Comparison of ENCODE assay signal across 9 mouse cellular contexts in genomic region chr7:28825686-28826401, GRCm38 (mm10). TPM values are rescaled to one million over a fixed set of nuclear protein-coding genes. Genes with fewer than 3 reads are reported as not detected.
DNase-seq lines count a peak whose midpoint lies in the region; ATAC-seq lines count a peak whose summit lies in the region.
"Had no signal": no experiment of that assay in that cellular context is flagged by ENCODE, and none has a peak within 500 bp of the region (broad histone marks: within the 10 kb centered on the region; RNA-seq: fewer than 3 reads in every experiment).

No protein-coding gene starts in this region.

- WGBS in heart, embryonic 11.5 days (ENCODE audit: insufficient replicate concordance) = 45% methylated on average over 11 of the region's 11 CpGs

- no peaks in the 10 kb centered on the region for H3K27me3 ChIP-seq in heart, embryonic 11.5 days (ENCODE audit: control insufficient read depth, insufficient read depth, low read length)

- H3K9me3 ChIP-seq in heart, embryonic 11.5 days (replicated peaks; ENCODE audit: control insufficient read depth, low read length) = no peaks in the 10 kb centered on the region

- peak; percentile 51 for DNase-seq in cerebellum, adult 9-11 months
- no peak for DNase-seq in cerebellum, postnatal 4 days (ENCODE audit: low spot score in 2 of 2)
- peak; percentile 56 for DNase-seq in adipocyte (ENCODE audit: low spot score)
- peak; percentile 61 for DNase-seq in kidney, postnatal 10 days
- DNase-seq in thymus, postnatal 4 days = peak; percentile 73
- no peak for DNase-seq in layer of hippocampus, postnatal 10 days (ENCODE audit: low spot score in 2 of 2)

- peak overlapping the region; percentile 71 for H3K9ac ChIP-seq in heart, embryonic 11.5 days (ENCODE audit: low read depth, low read length)

- ATAC-seq in heart, embryonic 11.5 days (replicated peaks; ENCODE audit: insufficient number of reproducible peaks, low FRiP score, low TSS enrichment) = no peak
- ATAC-seq in megakaryocyte-erythroid progenitor cell, adult 5-6 weeks (replicated peaks; ENCODE audit: low FRiP score, low TSS enrichment, poor library complexity, severe bottlenecking) = 0 out of 2 replicates have a peak, but pooled peaks have one; percentile 15

- peaks cover 25% of the 10 kb centered on the region for H3K36me3 ChIP-seq in heart, embryonic 11.5 days (ENCODE audit: control insufficient read depth, insufficient read depth, low read length)

- peaks cover 10% of the 10 kb centered on the region for H3K4me1 ChIP-seq in heart, embryonic 11.5 days (ENCODE audit: control insufficient read depth, insufficient read depth, low read length)

- peak overlapping the region; percentile 45 for H3K4me3 ChIP-seq in heart, embryonic 11.5 days (ENCODE audit: low read depth, low read length)

- H3K27ac ChIP-seq in heart, embryonic 11.5 days (ENCODE audit: low read depth, low read length) = peak overlapping the region; percentile 88

- H3K4me2 ChIP-seq in heart, embryonic 11.5 days = peak overlapping the region; percentile 65

RNA-seq across cellular contexts. Expression of gene Ech1, which starts 0.8 kb away (rescaled TPM):
- polyA plus RNA-seq in heart, embryonic 11.5 days (2014; fragmentation: Nextera tagmentation; extraction: Ambion mirVana) = 139 and 149 TPM in 2 replicates
- total RNA-seq in megakaryocyte-erythroid progenitor cell, adult 5-6 weeks (2014; fragmentation: Nextera tagmentation) = 119 and 130 TPM in 2 replicates
- 85.5 and 95.0 TPM in 2 replicates for total RNA-seq in megakaryocyte-erythroid progenitor cell, adult 5-6 weeks (2017)
- 10 to 100 TPM; 49.1 to 50.8 TPM for total RNA-seq in layer of hippocampus, postnatal 10 days (2021)

RNA-seq across cellular contexts. Expression of gene Lgals4, which starts 7.8 kb away (rescaled TPM):
- 2.2 and 3.9 TPM in 2 replicates for polyA plus RNA-seq in heart, embryonic 11.5 days (2014; fragmentation: Nextera tagmentation; extraction: Ambion mirVana)
- total RNA-seq in megakaryocyte-erythroid progenitor cell, adult 5-6 weeks (2014; fragmentation: Nextera tagmentation) = 8.7 and 23.2 TPM in 2 replicates
- 2.6 and 3.8 TPM in 2 replicates for total RNA-seq in megakaryocyte-erythroid progenitor cell, adult 5-6 weeks (2017)
- 1 to 10 TPM; 2.1 to 2.7 TPM for total RNA-seq in layer of hippocampus, postnatal 10 days (2021)

RNA-seq across cellular contexts. Expression of gene Hnrnpl, which starts 17.5 kb away (rescaled TPM):
- polyA plus RNA-seq in heart, embryonic 11.5 days (2014; fragmentation: Nextera tagmentation; extraction: Ambion mirVana) = 210 and 212 TPM in 2 replicates
- total RNA-seq in megakaryocyte-erythroid progenitor cell, adult 5-6 weeks (2014; fragmentation: Nextera tagmentation) = 437 and 487 TPM in 2 replicates
- total RNA-seq in megakaryocyte-erythroid progenitor cell, adult 5-6 weeks (2017) = 350 and 619 TPM in 2 replicates
- total RNA-seq in layer of hippocampus, postnatal 10 days (2021) = 100 to 1,000 TPM; 441 to 521 TPM

RNA-seq across cellular contexts. Expression of gene Rinl, which starts 37.1 kb away (rescaled TPM):
- 2.4 and 2.5 TPM in 2 replicates for polyA plus RNA-seq in heart, embryonic 11.5 days (2014; fragmentation: Nextera tagmentation; extraction: Ambion mirVana)
- total RNA-seq in megakaryocyte-erythroid progenitor cell, adult 5-6 weeks (2014; fragmentation: Nextera tagmentation) = 21.5 and 26.4 TPM in 2 replicates
- total RNA-seq in megakaryocyte-erythroid progenitor cell, adult 5-6 weeks (2017) = 17.9 and 24.5 TPM in 2 replicates
- 1 to 10 TPM; 1.5 to 2.0 TPM for total RNA-seq in layer of hippocampus, postnatal 10 days (2021)

RNA-seq across cellular contexts. Expression of gene Lgals7, which starts 37.8 kb away (rescaled TPM):
- 0.82 and 1.0 TPM in 2 replicates for polyA plus RNA-seq in heart, embryonic 11.5 days (2014; fragmentation: Nextera tagmentation; extraction: Ambion mirVana)
- not detected in 2 replicates for total RNA-seq in megakaryocyte-erythroid progenitor cell, adult 5-6 weeks (2014; fragmentation: Nextera tagmentation)
- total RNA-seq in megakaryocyte-erythroid progenitor cell, adult 5-6 weeks (2017) = not detected in 2 replicates
- total RNA-seq in layer of hippocampus, postnatal 10 days (2021) = under 1 TPM in 1 of 2 experiments, not detected in 1; 0.62 TPM
- total RNA-seq: layer of hippocampus, postnatal 14 days had no signal

Comparison
In these comparisons a context has a peak if more than half of its experiments do, and no peak if none do; other contexts are left out.
1. DNase-seq: peak in cerebellum, adult 9-11 months (single experiment), adipocyte (single experiment), kidney, postnatal 10 days (single experiment) and thymus, postnatal 4 days (single experiment); none in cerebellum, postnatal 4 days (0 of 2) and layer of hippocampus, postnatal 10 days (0 of 2).